Mouse (Mus musculus): ENCODE results near the gene BC004004. TPM values are rescaled to one million over a fixed set of nuclear protein-coding genes. Genes with fewer than 3 reads are reported as not detected.
"Not testable (repeated sequence)": the region's sequence is repeated elsewhere in the genome, so short reads cannot be mapped to it uniquely, and the experiment has no call there.

BC004004 gene
- polyA plus RNA-seq, 1 experiment = 36.5 TPM

DNA sequence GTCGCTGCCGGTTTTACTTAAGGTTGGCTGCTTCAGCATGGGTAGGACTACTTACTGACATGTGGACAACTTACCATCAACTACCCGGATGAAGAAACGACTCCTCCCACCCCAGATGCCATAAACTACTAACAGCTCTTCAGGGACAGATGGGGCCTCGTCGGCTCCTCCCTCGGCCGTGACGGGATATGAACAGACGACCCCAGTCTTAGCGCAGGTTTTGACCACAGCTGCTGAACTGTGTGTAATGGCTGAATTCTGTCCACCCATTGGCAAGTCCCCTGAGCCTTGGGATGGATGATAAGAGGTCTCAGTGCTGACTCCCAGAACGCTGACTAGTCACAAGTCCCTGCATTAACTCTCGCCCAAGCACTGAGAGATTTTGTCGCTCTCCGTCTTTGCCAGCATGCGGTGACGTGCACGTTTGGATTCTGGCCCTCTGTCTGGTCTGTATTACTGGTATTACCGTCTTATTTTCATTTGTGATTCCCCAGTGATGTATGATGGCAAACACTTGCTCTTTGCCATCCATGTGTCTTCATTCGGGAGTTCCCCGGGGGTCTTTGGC, 41.6 kb downstream of the BC004004 start:
- WGBS = 88% methylated on average over 21 of the region's 21 CpGs
- Histone ChIP-seq H3K4me1 (ENCODE audit: control insufficient read depth, insufficient read depth, insufficient read length) (peaks cover 16% of the 10 kb centered on the region; the same call in 1 of the 2 replicates), H3K4me3 (ENCODE audit: extremely low read depth, insufficient read depth, insufficient read length) (no peak overlapping the region), H3K36me3 (ENCODE audit: control insufficient read depth, insufficient read depth, low read length) (no peaks in the 10 kb centered on the region), H3K27ac (ENCODE audit: insufficient read depth, low read length) (no peak overlapping the region), H3K27me3 (ENCODE audit: control insufficient read depth, insufficient read depth, low read length) (no peaks in the 10 kb centered on the region)
- no peak for DNase-seq (ENCODE audit: low read depth in 1 of 2, low spot score in 2 of 2)
- TF ChIP-seq CTCF (IDR thresholded peaks at IDR 0.05; ENCODE audit: extremely low read depth, insufficient read depth, insufficient read length, insufficient replicate concordance) = no peak
- TF ChIP-seq POLR2A (IDR thresholded peaks at IDR 0.05; ENCODE audit: low read depth, low read length) = no peak

DNA sequence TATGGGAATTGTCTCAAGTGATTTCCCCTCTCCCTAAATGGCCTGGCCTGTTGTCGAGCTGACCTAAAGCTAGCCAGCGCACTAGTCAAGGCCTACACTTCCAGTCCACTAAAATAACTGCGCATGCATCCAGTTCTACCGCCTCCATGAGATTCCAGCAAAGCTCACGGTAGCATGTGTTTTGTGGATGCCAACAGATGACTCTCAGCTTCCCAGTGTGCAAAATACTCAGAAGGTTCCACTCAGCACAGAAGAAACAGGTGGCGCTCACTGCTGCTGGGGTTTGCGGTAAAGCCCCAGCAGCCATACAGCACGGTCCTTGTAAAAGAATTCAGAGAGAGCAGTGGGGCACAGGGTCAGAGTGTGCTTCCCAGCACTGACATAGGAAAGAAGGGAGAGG, 43.0 kb downstream of the BC004004 start:
- no peak overlapping the region for H3K4me3 ChIP-seq (ENCODE audit: extremely low read depth, insufficient read depth, insufficient read length)
- H3K27me3 ChIP-seq (ENCODE audit: control insufficient read depth, insufficient read depth, low read length) = no peaks in the 10 kb centered on the region
- 92% methylated on average over 8 of the region's 8 CpGs for WGBS
- DNase-seq (ENCODE audit: low read depth in 1 of 2, low spot score in 2 of 2) = no peak
- peaks cover 4% of the 10 kb centered on the region; the same call in 1 of the 2 replicates for H3K4me1 ChIP-seq (ENCODE audit: control insufficient read depth, insufficient read depth, insufficient read length)
- no peak overlapping the region for H3K27ac ChIP-seq (ENCODE audit: insufficient read depth, low read length)
- TF ChIP-seq CTCF (IDR thresholded peaks at IDR 0.05; ENCODE audit: extremely low read depth, insufficient read depth, insufficient read length, insufficient replicate concordance) (no peak), POLR2A (IDR thresholded peaks at IDR 0.05; ENCODE audit: low read depth, low read length) (no peak)
- H3K36me3 ChIP-seq (ENCODE audit: control insufficient read depth, insufficient read depth, low read length) = no peaks in the 10 kb centered on the region

DNA sequence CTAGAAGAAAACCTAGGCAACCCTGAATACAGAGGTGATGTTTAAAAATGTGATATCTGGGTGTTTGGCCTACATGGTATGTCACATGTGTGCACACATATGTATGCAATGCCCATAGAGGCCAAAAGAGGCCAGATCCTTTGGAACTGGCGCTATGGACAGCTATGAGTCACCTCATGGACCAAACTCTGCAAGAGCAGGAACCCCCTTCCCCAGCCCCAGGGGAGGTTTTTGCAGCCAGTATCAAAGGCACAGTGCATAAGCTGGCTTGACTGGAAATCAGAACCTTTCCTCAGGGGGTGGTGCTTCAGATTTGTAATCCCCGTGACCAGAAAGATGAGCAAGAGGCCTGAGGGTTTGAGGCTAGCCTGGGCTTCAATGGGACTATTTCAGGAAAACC, 43.5 kb downstream of the BC004004 start:
- 88% methylated on average over 2 of the region's 2 CpGs for WGBS
- no peak for DNase-seq (ENCODE audit: low read depth in 1 of 2, low spot score in 2 of 2)
- Histone ChIP-seq H3K4me1 (ENCODE audit: control insufficient read depth, insufficient read depth, insufficient read length) (no peaks in the 10 kb centered on the region), H3K27me3 (ENCODE audit: control insufficient read depth, insufficient read depth, low read length) (no peaks in the 10 kb centered on the region), H3K36me3 (ENCODE audit: control insufficient read depth, insufficient read depth, low read length) (no peaks in the 10 kb centered on the region), H3K27ac (ENCODE audit: insufficient read depth, low read length) (no peak overlapping the region), H3K4me3 (ENCODE audit: extremely low read depth, insufficient read depth, insufficient read length) (no peak overlapping the region)
- TF ChIP-seq CTCF (IDR thresholded peaks at IDR 0.05; ENCODE audit: extremely low read depth, insufficient read depth, insufficient read length, insufficient replicate concordance) (no peak), POLR2A (IDR thresholded peaks at IDR 0.05; ENCODE audit: low read depth, low read length) (no peak)

DNA sequence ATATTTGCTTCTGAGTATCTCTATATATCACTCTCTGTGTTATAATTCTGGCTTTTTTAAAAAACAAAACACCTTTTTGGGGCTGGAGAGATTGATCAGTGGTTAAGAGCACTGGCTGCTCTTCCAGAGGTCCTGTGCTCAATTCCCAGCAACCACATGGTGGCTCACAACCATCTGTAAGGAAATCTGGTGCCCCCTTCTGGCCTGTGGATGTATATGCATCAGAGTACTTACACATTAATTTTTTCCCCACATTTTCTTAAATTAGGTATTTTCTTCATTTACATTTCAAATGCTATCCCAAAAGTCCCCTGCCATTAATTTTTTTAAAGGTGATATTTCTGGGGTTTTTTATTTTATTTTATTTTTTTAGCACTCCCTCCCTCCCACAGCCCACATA, 44.7 kb downstream of the BC004004 start:
- Histone ChIP-seq H3K4me1 (ENCODE audit: control insufficient read depth, insufficient read depth, insufficient read length) (no peaks in the 10 kb centered on the region), H3K36me3 (ENCODE audit: control insufficient read depth, insufficient read depth, low read length) (no peaks in the 10 kb centered on the region), H3K27ac (ENCODE audit: insufficient read depth, low read length) (no peak overlapping the region), H3K27me3 (ENCODE audit: control insufficient read depth, insufficient read depth, low read length) (no peaks in the 10 kb centered on the region), H3K4me3 (ENCODE audit: extremely low read depth, insufficient read depth, insufficient read length) (no peak overlapping the region)
- DNase-seq (ENCODE audit: low read depth in 1 of 2, low spot score in 2 of 2) = no peak
- TF ChIP-seq POLR2A (IDR thresholded peaks at IDR 0.05; ENCODE audit: low read depth, low read length) (no peak), CTCF (IDR thresholded peaks at IDR 0.05; ENCODE audit: extremely low read depth, insufficient read depth, insufficient read length, insufficient replicate concordance) (no peak)

DNA sequence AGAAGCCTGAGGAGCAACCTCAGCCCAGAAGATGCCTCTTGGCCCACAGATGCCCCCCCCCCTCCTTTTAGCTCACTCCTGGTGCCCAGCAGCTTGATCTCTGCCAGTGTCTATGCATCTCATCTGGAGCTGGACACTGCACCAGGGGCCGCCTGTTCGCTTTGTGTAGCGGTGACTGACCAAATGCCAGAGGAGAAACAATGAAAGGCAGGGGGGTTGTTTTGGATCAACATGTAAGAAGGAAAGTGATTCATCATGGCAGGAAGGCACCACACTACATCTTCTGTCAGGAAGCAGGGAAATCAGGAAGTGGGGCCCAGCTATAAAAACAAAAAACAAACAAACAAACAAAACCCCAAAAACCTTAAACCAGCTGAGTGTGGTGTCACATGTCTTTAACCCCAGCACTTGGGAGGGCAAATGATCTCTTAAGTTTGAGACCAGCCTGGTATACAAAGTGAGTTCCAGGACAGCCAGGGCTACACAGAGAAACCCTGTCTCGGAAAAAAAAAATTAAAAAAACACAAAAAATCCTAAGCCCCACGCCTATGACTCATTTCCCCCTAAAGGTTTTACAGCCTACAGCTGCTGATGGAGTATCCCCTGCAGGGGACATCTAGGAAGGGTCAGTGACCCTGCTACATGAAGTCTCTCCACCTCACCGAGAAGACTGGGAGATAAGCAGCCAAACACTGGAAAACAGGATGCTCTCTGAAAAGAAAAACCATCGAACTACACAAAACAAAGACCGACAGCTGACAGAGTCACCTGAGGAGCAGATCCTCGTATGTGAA, 47.3 kb downstream of the BC004004 start:
- WGBS = 76% methylated on average over 9 of the region's 9 CpGs
- Histone ChIP-seq H3K36me3 (ENCODE audit: control insufficient read depth, insufficient read depth, low read length) (no peaks in the 10 kb centered on the region), H3K4me3 (ENCODE audit: extremely low read depth, insufficient read depth, insufficient read length) (no peak overlapping the region), H3K27me3 (ENCODE audit: control insufficient read depth, insufficient read depth, low read length) (no peaks in the 10 kb centered on the region), H3K27ac (ENCODE audit: insufficient read depth, low read length) (no peak overlapping the region), H3K4me1 (ENCODE audit: control insufficient read depth, insufficient read depth, insufficient read length) (no peaks in the 10 kb centered on the region)
- TF ChIP-seq CTCF (IDR thresholded peaks at IDR 0.05; ENCODE audit: extremely low read depth, insufficient read depth, insufficient read length, insufficient replicate concordance) (no peak), POLR2A (IDR thresholded peaks at IDR 0.05; ENCODE audit: low read depth, low read length) (no peak)
- no peak for DNase-seq (ENCODE audit: low read depth in 1 of 2, low spot score in 2 of 2)

DNA sequence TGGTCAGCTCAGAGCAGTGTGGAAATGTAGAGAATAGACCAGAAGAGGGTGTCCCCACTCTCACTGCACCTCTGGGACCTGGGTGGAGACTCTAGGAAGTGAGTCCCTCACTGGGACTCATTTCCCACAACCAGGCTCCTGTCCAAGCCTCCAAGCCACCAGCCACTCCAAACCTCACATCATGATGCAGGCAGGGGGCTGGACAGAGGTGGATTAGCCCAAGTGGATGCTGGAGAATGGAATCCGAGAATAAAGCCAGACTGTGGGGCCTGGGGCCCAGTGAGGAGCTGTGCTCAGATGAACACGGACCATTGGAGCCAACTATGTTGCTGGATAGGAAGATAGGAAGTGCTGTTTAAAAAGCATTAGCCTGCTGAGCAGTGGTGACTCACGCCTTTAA, 48.3 kb downstream of the BC004004 start:
- H3K27me3 ChIP-seq (ENCODE audit: control insufficient read depth, insufficient read depth, low read length) = no peaks in the 10 kb centered on the region
- H3K27ac ChIP-seq (ENCODE audit: insufficient read depth, low read length) = no peak overlapping the region
- no peaks in the 10 kb centered on the region for H3K4me1 ChIP-seq (ENCODE audit: control insufficient read depth, insufficient read depth, insufficient read length)
- H3K4me3 ChIP-seq (ENCODE audit: extremely low read depth, insufficient read depth, insufficient read length) = no peak overlapping the region
- TF ChIP-seq POLR2A (IDR thresholded peaks at IDR 0.05; ENCODE audit: low read depth, low read length) (no peak), CTCF (IDR thresholded peaks at IDR 0.05; ENCODE audit: extremely low read depth, insufficient read depth, insufficient read length, insufficient replicate concordance) (no peak)
- H3K36me3 ChIP-seq (ENCODE audit: control insufficient read depth, insufficient read depth, low read length) = no peaks in the 10 kb centered on the region
- no peak for DNase-seq (ENCODE audit: low read depth in 1 of 2, low spot score in 2 of 2)
- 94% methylated on average over 3 of the region's 3 CpGs for WGBS

DNA sequence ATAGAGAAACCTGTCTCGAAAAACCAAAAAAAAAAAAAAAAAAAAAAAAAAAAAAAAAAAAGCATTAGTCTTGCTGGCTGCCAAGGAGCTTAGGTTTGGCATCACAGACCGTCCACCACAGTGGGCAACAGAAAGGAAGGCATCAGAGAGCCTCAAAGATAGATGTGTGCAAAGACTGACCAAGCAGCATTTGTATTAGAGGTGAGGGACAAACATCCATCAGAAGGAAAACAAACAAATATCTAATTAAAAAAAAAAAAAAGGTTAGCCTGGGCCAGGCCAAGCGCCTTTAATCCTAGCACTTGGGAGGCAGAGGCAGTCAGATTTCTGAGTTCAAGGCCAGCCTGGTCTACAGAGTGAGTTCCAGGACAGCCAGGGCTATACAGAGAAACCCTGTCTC, 48.8 kb downstream of the BC004004 start, which contains the start of gene Pi16:
Gene Pi16 (plus strand): TSS at position 301 of the 400 bp plus-strand sequence.
- not testable (repeated sequence) for H3K4me3 ChIP-seq (ENCODE audit: extremely low read depth, insufficient read depth, insufficient read length); H3K27me3 ChIP-seq (ENCODE audit: control insufficient read depth, insufficient read depth, low read length); H3K27ac ChIP-seq (ENCODE audit: insufficient read depth, low read length); DNase-seq (ENCODE audit: low read depth in 1 of 2, low spot score in 2 of 2); H3K4me1 ChIP-seq (ENCODE audit: control insufficient read depth, insufficient read depth, insufficient read length); H3K36me3 ChIP-seq (ENCODE audit: control insufficient read depth, insufficient read depth, low read length)
- 88% methylated on average over 3 of the region's 3 CpGs for WGBS
